Mouse (Mus musculus): ENCODE measurements around the gene Rnf223. TPM values are rescaled to one million over a fixed set of nuclear protein-coding genes. Genes with fewer than 3 reads are reported as not detected.
A peak's percentile ranks its signal among the peaks of the same experiment; 100 is the strongest.
"Not testable (repeated sequence)": the region's sequence is repeated elsewhere in the genome, so short reads cannot be mapped to it uniquely, and the experiment has no call there.

The Rnf223 gene
- polyA plus RNA-seq, 1 experiment, result 1.5 TPM

GRCm38 (mm10) chr4:156126841-156127240 lies 3.5 kb upstream of the Rnf223 start:
- DNase-seq (ENCODE audit: extremely low spot score in 1 of 2, low spot score in 1 of 2), result no peak

GRCm38 (mm10) chr4:156128746-156129145 lies 1.6 kb upstream of the Rnf223 start:
- DNase-seq (ENCODE audit: extremely low spot score in 1 of 2, low spot score in 1 of 2), result no peak

GRCm38 (mm10) chr4:156130940-156131339 lies 627 bp downstream of the Rnf223 start:
- no peak for DNase-seq (ENCODE audit: extremely low spot score in 1 of 2, low spot score in 1 of 2)

- DNase-seq (ENCODE audit: extremely low spot score in 1 of 2, low spot score in 1 of 2), result no peak
These were observed 3.0 kb downstream of the Rnf223 start for GRCm38 (mm10) chr4:156133334-156133733.

- DNase-seq (ENCODE audit: extremely low spot score in 1 of 2, low spot score in 1 of 2), result no peak
These were observed 3.8 kb downstream of the Rnf223 start for GRCm38 (mm10) chr4:156133943-156134605.

GRCm38 (mm10) chr4:156135112-156135511 lies 4.8 kb downstream of the Rnf223 start:
- DNase-seq (ENCODE audit: extremely low spot score in 1 of 2, low spot score in 1 of 2), result no peak

- DNase-seq (ENCODE audit: extremely low spot score in 1 of 2, low spot score in 1 of 2), result no peak
These were observed 5.5 kb downstream of the Rnf223 start for GRCm38 (mm10) chr4:156135801-156136200.

GRCm38 (mm10) chr4:156136285-156137100 lies 6.2 kb downstream of the Rnf223 start:
- no peak for DNase-seq (ENCODE audit: extremely low spot score in 1 of 2, low spot score in 1 of 2)

- DNase-seq (ENCODE audit: extremely low spot score in 1 of 2, low spot score in 1 of 2), result not testable (repeated sequence)
These were observed 20.6 kb downstream of the Rnf223 start for GRCm38 (mm10) chr4:156150887-156151286.

GRCm38 (mm10) chr4:156154771-156155170 lies 24.5 kb downstream of the Rnf223 start:
- no peak for DNase-seq (ENCODE audit: extremely low spot score in 1 of 2, low spot score in 1 of 2)

GRCm38 (mm10) chr4:156166477-156166876 lies 36.2 kb downstream of the Rnf223 start:
- no peak for DNase-seq (ENCODE audit: extremely low spot score in 1 of 2, low spot score in 1 of 2)

GRCm38 (mm10) chr4:156168611-156169010 lies 38.3 kb downstream of the Rnf223 start:
- no peak for DNase-seq (ENCODE audit: extremely low spot score in 1 of 2, low spot score in 1 of 2)

- no peak for DNase-seq (ENCODE audit: extremely low spot score in 1 of 2, low spot score in 1 of 2)
These were observed 38.8 kb downstream of the Rnf223 start for GRCm38 (mm10) chr4:156169129-156169528.

- peak in 1 of 2 experiments; percentile 0 for DNase-seq (ENCODE audit: extremely low spot score in 1 of 2, low spot score in 1 of 2)
These were observed 41.5 kb downstream of the Rnf223 start for GRCm38 (mm10) chr4:156171828-156172227.

- DNase-seq (ENCODE audit: extremely low spot score in 1 of 2, low spot score in 1 of 2), result no peak
These were observed 47.3 kb downstream of the Rnf223 start for GRCm38 (mm10) chr4:156177630-156178029.

Other genes with a start within 250 kb of the Rnf223 start
- 86.6 and 87.9 TPM in 2 replicates for gene Pusl1, start 238.7 kb upstream of the Rnf223 start, polyA plus RNA-seq (2012; rRNA removed)
- gene Acap3, start 238.7 kb upstream of the Rnf223 start, polyA plus RNA-seq (2012; rRNA removed), result 101 and 109 TPM in 2 replicates
- gene Ube2j2, start 186.7 kb upstream of the Rnf223 start, polyA plus RNA-seq (2012; rRNA removed), result 69.5 and 70.8 TPM in 2 replicates
- 14.3 and 17.1 TPM in 2 replicates for gene C1qtnf12, start 168.2 kb upstream of the Rnf223 start, polyA plus RNA-seq (2012; rRNA removed)
- 9.7 and 10.6 TPM in 2 replicates for gene B3galt6, start 137.9 kb upstream of the Rnf223 start, polyA plus RNA-seq (2012; rRNA removed)
- 123 and 128 TPM in 2 replicates for gene Sdf4, start 137.6 kb upstream of the Rnf223 start, polyA plus RNA-seq (2012; rRNA removed)
- gene Tnfrsf4, start 116.7 kb upstream of the Rnf223 start, polyA plus RNA-seq (2012; rRNA removed), result 3.6 and 5.9 TPM in 2 replicates
- gene Tnfrsf18, start 104.3 kb upstream of the Rnf223 start, polyA plus RNA-seq (2012; rRNA removed), result 0.22 and 0.27 TPM in 2 replicates
- 0.04 and 0.06 TPM in 2 replicates for gene Ttll10, start 71.1 kb upstream of the Rnf223 start, polyA plus RNA-seq (2012; rRNA removed)
- 34.8 and 38.7 TPM in 2 replicates for gene 9430015G10Rik, start 20.5 kb upstream of the Rnf223 start, polyA plus RNA-seq (2012; rRNA removed)
- gene Agrn, start 67.0 kb downstream of the Rnf223 start, polyA plus RNA-seq (2012; rRNA removed), result 198 and 200 TPM in 2 replicates
- 8.9 and 10.4 TPM in 2 replicates for gene Isg15, start 70.3 kb downstream of the Rnf223 start, polyA plus RNA-seq (2012; rRNA removed)
- gene AW011738, start 72.8 kb downstream of the Rnf223 start, polyA plus RNA-seq (2012; rRNA removed), result 5.2 and 5.4 TPM in 2 replicates
- 0.92 and 0.96 TPM in 2 replicates for gene Perm1, start 85.4 kb downstream of the Rnf223 start, polyA plus RNA-seq (2012; rRNA removed)
- 79.0 and 85.8 TPM in 2 replicates for gene Plekhn1, start 104.3 kb downstream of the Rnf223 start, polyA plus RNA-seq (2012; rRNA removed)
- gene Noc2l, start 105.5 kb downstream of the Rnf223 start, polyA plus RNA-seq (2012; rRNA removed), result 93.4 and 96.7 TPM in 2 replicates
- 2.7 and 3.8 TPM in 2 replicates for gene Samd11, start 125.1 kb downstream of the Rnf223 start, polyA plus RNA-seq (2012; rRNA removed)
- not detected in 2 replicates for gene Vmn2r-ps159, start 200.6 kb downstream of the Rnf223 start, polyA plus RNA-seq (2012; rRNA removed)

Measured in frontal cortex, adult 2 months (tissue).